Mouse (Mus musculus): Measurements from ENCODE around the gene Gm14137. TPM values are rescaled to one million over a fixed set of nuclear protein-coding genes. Genes with fewer than 3 reads are reported as not detected.

Gm14137 gene
- polyA plus RNA-seq, 1 experiment from 2014 or later, result 1.0 TPM

DNA sequence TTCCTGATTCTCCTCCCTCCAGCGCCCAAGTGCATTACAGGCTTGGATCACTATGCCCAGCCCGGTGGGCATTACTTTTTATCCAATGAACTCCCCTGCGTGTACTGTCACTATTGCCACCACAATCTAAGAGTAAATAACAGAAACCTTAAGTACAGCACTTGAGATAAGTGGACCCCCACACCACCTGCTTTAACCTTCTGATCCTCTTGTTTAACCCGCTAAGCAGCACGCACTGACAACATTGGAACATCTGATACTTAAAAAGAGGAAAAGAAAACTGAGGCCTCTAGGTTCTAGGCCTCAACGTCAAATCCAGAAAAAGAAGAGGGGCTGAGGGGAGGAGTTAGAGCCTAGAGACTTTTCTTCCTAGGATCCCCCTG, 33.6 kb downstream of the Gm14137 start:
- WGBS, result 23% methylated on average over 6 of the region's 6 CpGs
- no peaks in the 10 kb centered on the region for H3K9me3 ChIP-seq
- H3K36me3 ChIP-seq (replicated peaks), result peaks cover 28% of the 10 kb centered on the region
- H3K4me1 ChIP-seq, result peaks cover 21% of the 10 kb centered on the region
- H3K27me3 ChIP-seq (replicated peaks; ENCODE audit: low read depth, poor library complexity, severe bottlenecking), result no peaks in the 10 kb centered on the region
- H3K4me3 ChIP-seq, result peak overlapping the region; percentile 68
- peak overlapping the region; percentile 90 for H3K27ac ChIP-seq (replicated peaks)
- peak; percentile 11 for DNase-seq (ENCODE audit: low spot score)

DNA sequence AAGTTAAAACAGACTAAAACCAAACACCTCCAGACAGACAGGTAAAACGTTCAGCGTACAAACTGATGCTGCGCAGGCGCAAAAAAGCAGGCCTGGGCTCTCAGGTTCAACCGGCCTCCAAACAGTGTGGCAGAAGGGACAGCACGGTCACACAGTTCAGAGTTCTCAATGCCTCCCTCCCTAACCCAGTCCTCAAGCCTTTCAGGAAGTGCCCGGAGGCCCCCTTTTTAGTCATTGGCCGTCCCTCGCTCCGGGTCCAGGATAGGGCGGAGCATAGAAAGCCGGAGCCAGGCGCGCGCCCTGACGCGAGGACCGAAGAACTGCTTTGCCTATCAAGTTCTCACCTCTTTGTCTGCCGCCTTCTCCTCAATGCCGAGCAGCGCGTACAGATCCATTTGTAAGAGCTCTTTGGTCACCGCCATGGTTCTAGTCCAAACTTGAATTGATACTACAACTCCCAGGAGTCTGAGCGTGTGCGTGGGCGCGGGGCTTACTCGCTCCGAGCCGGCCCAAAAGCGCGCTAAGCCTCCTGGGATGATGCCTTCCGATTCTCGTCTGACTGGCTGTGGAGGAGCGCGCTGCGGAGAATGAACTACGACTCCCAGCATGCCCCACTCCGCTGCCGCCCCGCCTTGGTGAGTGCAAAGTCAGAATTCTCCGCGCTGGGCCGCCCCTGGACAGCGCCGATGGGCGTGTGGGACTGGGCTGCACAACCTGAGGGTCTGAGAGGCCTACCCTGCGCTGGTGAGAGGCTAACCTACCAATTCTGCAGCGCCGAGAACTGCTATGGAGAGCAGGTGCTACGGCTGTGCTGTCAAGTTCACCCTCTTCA, 34.3 kb downstream of the Gm14137 start, which contains the start of the genes Zfyve19 and Dnajc17:
Gene Zfyve19, plus strand, starts transcription at position 274 of the 832 bp plus-strand sequence.
Gene Dnajc17, minus strand, starts transcription at position 452 of the 832 bp plus-strand sequence.
- H3K4me1 ChIP-seq, result peaks cover 19% of the 10 kb centered on the region
- peaks cover 34% of the 10 kb centered on the region for H3K36me3 ChIP-seq (replicated peaks)
- H3K27me3 ChIP-seq (replicated peaks; ENCODE audit: low read depth, poor library complexity, severe bottlenecking), result no peaks in the 10 kb centered on the region
- H3K4me3 ChIP-seq, result peak within 1 kb of the TSS; percentile 68
- H3K9me3 ChIP-seq, result no peaks in the 10 kb centered on the region
- under 1% methylated on average over 51 of the region's 51 CpGs for WGBS
- DNase-seq (ENCODE audit: low spot score), result peak; percentile 97
- peak within 1 kb of the TSS; percentile 90 for H3K27ac ChIP-seq (replicated peaks)

DNA sequence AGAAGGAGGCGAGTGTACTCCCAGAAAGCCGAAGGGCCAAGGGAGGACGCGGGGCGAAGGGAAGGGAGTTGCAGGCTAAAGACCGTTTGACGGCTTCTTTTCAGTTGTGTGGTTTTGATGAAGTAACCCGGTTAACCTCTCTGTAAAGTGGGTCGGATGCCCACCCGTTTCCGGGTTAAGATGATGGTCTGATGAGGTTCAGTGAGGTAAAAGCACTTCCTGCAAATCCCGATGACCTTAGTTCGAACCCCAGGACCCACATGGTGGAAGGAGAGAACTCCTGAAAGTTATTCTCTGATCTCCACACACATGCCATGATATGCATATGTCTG, 34.8 kb downstream of the Gm14137 start:
- DNase-seq (ENCODE audit: low spot score), result no peak
- Histone ChIP-seq H3K27ac (replicated peaks) (peak overlapping the region; percentile 90), H3K27me3 (replicated peaks; ENCODE audit: low read depth, poor library complexity, severe bottlenecking) (no peaks in the 10 kb centered on the region), H3K9me3 (no peaks in the 10 kb centered on the region), H3K4me3 (peak overlapping the region; percentile 68), H3K4me1 (peaks cover 19% of the 10 kb centered on the region), H3K36me3 (replicated peaks) (peaks cover 39% of the 10 kb centered on the region)
- 1% methylated on average over 13 of the region's 13 CpGs for WGBS

Other genes starting within 250 kb of the Gm14137 start
- gene Chst14, start 248.0 kb upstream of the Gm14137 start, polyA plus RNA-seq (2016; fragmentation: Nextera tagmentation; extraction: Ambion mirVana), result 20.8 and 22.2 TPM in 2 replicates
- gene Ccdc32, start 145.1 kb upstream of the Gm14137 start, polyA plus RNA-seq (2016; fragmentation: Nextera tagmentation; extraction: Ambion mirVana), result 19.9 and 20.5 TPM in 2 replicates
- 7.3 and 8.0 TPM in 2 replicates for gene Rpusd2, start 139.7 kb upstream of the Gm14137 start, polyA plus RNA-seq (2016; fragmentation: Nextera tagmentation; extraction: Ambion mirVana)
- 54.0 and 58.3 TPM in 2 replicates for gene Knl1, start 127.4 kb upstream of the Gm14137 start, polyA plus RNA-seq (2016; fragmentation: Nextera tagmentation; extraction: Ambion mirVana)
- 90.9 and 94.1 TPM in 2 replicates for gene Rad51, start 61.7 kb upstream of the Gm14137 start, polyA plus RNA-seq (2016; fragmentation: Nextera tagmentation; extraction: Ambion mirVana)
- 47.3 and 50.7 TPM in 2 replicates for gene Rmdn3, start 17.5 kb upstream of the Gm14137 start, polyA plus RNA-seq (2016; fragmentation: Nextera tagmentation; extraction: Ambion mirVana)
- 5.3 and 6.1 TPM in 2 replicates for gene Gchfr, start 6.7 kb upstream of the Gm14137 start, polyA plus RNA-seq (2016; fragmentation: Nextera tagmentation; extraction: Ambion mirVana)
- gene Zfyve19, start 34.1 kb downstream of the Gm14137 start, polyA plus RNA-seq (2016; fragmentation: Nextera tagmentation; extraction: Ambion mirVana), result 52.9 and 58.5 TPM in 2 replicates
- 25.2 and 25.4 TPM in 2 replicates for gene Dnajc17, start 34.3 kb downstream of the Gm14137 start, polyA plus RNA-seq (2016; fragmentation: Nextera tagmentation; extraction: Ambion mirVana)
- gene Ppp1r14d, start 55.4 kb downstream of the Gm14137 start, polyA plus RNA-seq (2016; fragmentation: Nextera tagmentation; extraction: Ambion mirVana), result 0.20 TPM in 2 replicates
- gene Spint1, start 62.9 kb downstream of the Gm14137 start, polyA plus RNA-seq (2016; fragmentation: Nextera tagmentation; extraction: Ambion mirVana), result 11.1 and 11.4 TPM in 2 replicates
- 0.74 and 2.5 TPM in 2 replicates for gene Rhov, start 96.8 kb downstream of the Gm14137 start, polyA plus RNA-seq (2016; fragmentation: Nextera tagmentation; extraction: Ambion mirVana)
- 23.1 and 25.1 TPM in 2 replicates for gene Vps18, start 114.2 kb downstream of the Gm14137 start, polyA plus RNA-seq (2016; fragmentation: Nextera tagmentation; extraction: Ambion mirVana)
- gene Dll4, start 151.3 kb downstream of the Gm14137 start, polyA plus RNA-seq (2016; fragmentation: Nextera tagmentation; extraction: Ambion mirVana), result 4.4 and 4.6 TPM in 2 replicates
- 0.90 and 1.1 TPM in 2 replicates for gene Chac1, start 176.7 kb downstream of the Gm14137 start, polyA plus RNA-seq (2016; fragmentation: Nextera tagmentation; extraction: Ambion mirVana)